Mouse (Mus musculus): ENCODE data around the gene Cma1. TPM values are rescaled to one million over a fixed set of nuclear protein-coding genes. Genes with fewer than 3 reads are reported as not detected.

Cma1 gene
- total RNA-seq, 2 experiments from 2014 or later, result not detected

- Histone ChIP-seq H3K4me3 (no peak overlapping the region), H3K27ac (no peak overlapping the region)
- TF ChIP-seq CTCF (IDR thresholded peaks at IDR 0.05), result no peak
- intact Hi-C loops (cut with DNase I), result no loop called here
- no peak for DNase-seq (ENCODE audit: extremely low spot score in 1 of 2, low spot score in 2 of 2)
Measured at GRCm38 (mm10) chr14:55922475-55923232, 21.8 kb downstream of the Cma1 start.

GRCm38 (mm10) chr14:55918240-55919082 lies 26.0 kb downstream of the Cma1 start:
- intact Hi-C loops (cut with DNase I), result loop anchor here (1.0 to 2.0 kb wide), 3 partner anchors 44 to 137 kb away; no protein-coding TSS in a partner anchor
- Histone ChIP-seq H3K4me3 (no peak overlapping the region), H3K27ac (no peak overlapping the region)
- TF ChIP-seq CTCF (IDR thresholded peaks at IDR 0.05), result peak; percentile 90
- DNase-seq (ENCODE audit: extremely low spot score in 1 of 2, low spot score in 2 of 2), result peak; percentile 61 to 63

DNA sequence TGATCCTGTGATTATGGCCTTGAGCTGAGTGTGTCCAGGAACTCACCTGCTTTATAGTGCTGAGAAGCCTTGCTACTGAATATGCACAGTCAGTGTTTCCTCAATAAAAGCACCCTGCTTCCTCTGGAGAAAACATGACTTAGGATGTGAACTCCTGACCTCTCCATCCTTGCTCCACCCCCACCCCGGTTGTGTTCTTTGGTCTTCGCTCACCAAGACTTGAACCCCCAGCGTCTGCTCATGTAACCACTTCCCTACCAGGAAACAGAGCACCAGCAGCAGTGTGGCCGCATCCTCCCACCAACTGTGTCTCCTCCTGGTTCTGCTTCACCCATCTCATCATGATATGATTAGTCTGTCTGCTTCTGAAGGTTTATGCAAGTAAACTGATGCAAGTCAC lies 31.1 kb downstream of the Cma1 start:
- intact Hi-C loops (cut with DNase I), result no loop called here
- H3K4me3 ChIP-seq, result no peak overlapping the region
- TF ChIP-seq CTCF (IDR thresholded peaks at IDR 0.05), result no peak
- H3K27ac ChIP-seq, result no peak overlapping the region
- no peak for DNase-seq (ENCODE audit: extremely low spot score in 1 of 2, low spot score in 2 of 2)

DNA sequence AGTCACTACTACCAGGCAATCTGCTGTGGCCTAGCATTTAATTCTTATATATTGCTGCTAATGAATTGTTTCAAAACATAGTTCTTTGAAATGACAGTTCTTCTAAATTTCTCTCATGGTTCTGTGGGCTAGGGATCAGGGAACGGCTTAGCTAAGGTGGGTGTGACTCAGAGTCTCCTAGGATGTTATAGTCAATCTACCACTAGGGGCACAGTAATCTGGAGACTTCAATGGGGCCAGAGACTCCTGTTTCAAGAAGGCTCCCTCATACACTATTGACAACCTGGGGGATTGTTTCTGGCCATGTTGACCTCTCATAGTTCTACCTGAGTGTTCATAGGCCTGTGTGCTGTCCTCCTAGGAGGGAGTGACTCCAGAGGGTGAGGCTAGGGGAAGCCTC lies 39.0 kb downstream of the Cma1 start:
- Histone ChIP-seq H3K27ac (no peak overlapping the region), H3K4me3 (no peak overlapping the region)
- no peak for DNase-seq (ENCODE audit: extremely low spot score in 1 of 2, low spot score in 2 of 2)
- intact Hi-C loops (cut with DNase I), result no loop called here
- TF ChIP-seq CTCF (IDR thresholded peaks at IDR 0.05), result peak; percentile 54

DNA sequence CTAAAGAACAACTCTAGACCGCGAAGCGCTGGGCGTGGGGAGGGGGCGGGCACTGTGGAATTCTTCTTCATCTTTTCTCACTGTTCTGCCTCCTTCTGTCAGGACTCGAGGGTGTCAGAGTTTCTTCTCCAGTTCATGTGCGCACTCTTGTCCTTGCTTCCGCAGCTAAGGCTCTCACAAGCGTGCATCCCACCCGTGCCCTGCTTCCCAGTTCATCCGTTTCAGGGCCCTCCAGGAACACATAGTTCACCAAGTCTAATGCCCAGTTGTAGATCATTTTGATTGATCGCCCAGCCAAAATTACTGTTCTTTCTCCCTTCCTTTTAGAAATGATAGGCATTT lies 44.1 kb downstream of the Cma1 start:
- Histone ChIP-seq H3K27ac (peak overlapping the region; percentile 93), H3K4me3 (peak overlapping the region; percentile 66)
- intact Hi-C loops (cut with DNase I), result loop anchor here (5.0 kb wide), 1 partner anchor 138 kb away; the partner anchor contains the start of gene Ltb4r2
- no peak for TF ChIP-seq CTCF (IDR thresholded peaks at IDR 0.05)
- no peak for DNase-seq (ENCODE audit: extremely low spot score in 1 of 2, low spot score in 2 of 2)

DNA sequence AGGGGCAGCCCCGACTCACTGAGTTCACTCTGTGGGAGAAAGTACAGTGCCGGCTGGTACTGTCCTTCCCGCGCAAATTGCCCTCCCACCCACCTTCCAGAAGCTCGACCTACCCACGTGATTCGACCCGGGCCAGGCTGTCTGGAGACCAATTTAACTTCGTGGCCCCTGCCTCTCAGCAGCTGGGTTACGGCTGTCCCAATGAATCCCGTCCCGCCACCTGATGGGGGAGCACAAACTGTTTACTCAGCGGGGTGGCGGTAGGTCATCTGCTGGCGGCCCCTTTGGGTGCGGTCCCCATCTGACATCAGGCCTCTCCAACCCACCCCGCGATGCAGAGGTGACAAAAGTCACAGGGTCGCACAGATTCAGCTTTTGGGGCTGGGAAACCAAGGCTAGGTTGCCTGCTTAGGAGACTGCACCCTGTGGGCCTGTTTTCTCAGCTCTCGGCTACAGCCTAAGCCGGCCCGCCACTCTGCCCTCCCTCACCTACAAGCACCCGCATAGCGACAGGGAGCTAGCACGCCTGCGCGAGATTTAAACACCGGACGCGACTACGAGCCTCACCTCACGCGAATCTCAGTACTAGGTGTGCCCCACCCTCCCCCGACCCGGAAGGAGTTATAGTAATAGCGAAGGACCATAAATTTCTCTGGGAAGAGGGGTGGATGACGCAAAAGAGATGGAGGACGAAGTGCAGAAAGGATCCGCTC lies 44.6 kb downstream of the Cma1 start, which contains the start of gene Sdr39u1:
Gene Sdr39u1, minus strand, starts transcription at position 593 of the 713 bp plus-strand sequence.
- intact Hi-C loops (cut with DNase I), result loop anchor here (5.0 kb wide), 1 partner anchor 138 kb away; the partner anchor contains the start of gene Ltb4r2
- no peak for TF ChIP-seq CTCF (IDR thresholded peaks at IDR 0.05)

GRCm38 (mm10) chr14:55898947-55899346 lies 45.5 kb downstream of the Cma1 start:
- intact Hi-C loops (cut with DNase I), result loop anchor here (1.0 kb wide), 1 partner anchor 12 kb away; no protein-coding TSS in a partner anchor
- TF ChIP-seq CTCF (IDR thresholded peaks at IDR 0.05), result no peak
- DNase-seq (ENCODE audit: extremely low spot score in 1 of 2, low spot score in 2 of 2), result no peak
- H3K27ac ChIP-seq, result no peak overlapping the region
- no peak overlapping the region; the same call in 1 of the 2 replicates for H3K4me3 ChIP-seq

More for the DNA sequence above, 44.6 kb downstream of the Cma1 start, which contains the start of gene Sdr39u1:
- Histone ChIP-seq H3K4me3 (peak within 1 kb of the TSS; percentile 66), H3K27ac (peak within 1 kb of the TSS; percentile 93)
- DNase-seq (ENCODE audit: extremely low spot score in 1 of 2, low spot score in 2 of 2), result peak; percentile 83 to 87

- no peak for TF ChIP-seq CTCF (IDR thresholded peaks at IDR 0.05)
- no peak overlapping the region for H3K4me3 ChIP-seq
- no peak overlapping the region for H3K27ac ChIP-seq
- no peak for DNase-seq (ENCODE audit: extremely low spot score in 1 of 2, low spot score in 2 of 2)
- intact Hi-C loops (cut with DNase I), result loop anchor here (1.0 kb wide), 1 partner anchor 10 kb away; no protein-coding TSS in a partner anchor
Measured at GRCm38 (mm10) chr14:55897671-55898070, 46.8 kb downstream of the Cma1 start.

Other genes starting within 250 kb of the Cma1 start
- gene Tgm1, start 230.7 kb downstream of the Cma1 start, total RNA-seq (2021), result not detected
- 10 to 100 TPM; 50.2 to 51.3 TPM for gene Rabggta, start 222.4 kb downstream of the Cma1 start, total RNA-seq (2021)
- gene Dhrs1, start 199.0 kb downstream of the Cma1 start, total RNA-seq (2021), result 10 to 100 TPM; 76.5 to 88.8 TPM
- 10 to 100 TPM in 1 of 2 experiments, 1 to 10 TPM in 1; 9.6 to 12.9 TPM for gene Nop9, start 199.0 kb downstream of the Cma1 start, total RNA-seq (2021)
- gene Cideb, start 186.2 kb downstream of the Cma1 start, total RNA-seq (2021), result 1 to 10 TPM; 2.5 to 2.7 TPM
- gene Ltb4r2, start 183.2 kb downstream of the Cma1 start, total RNA-seq (2021), result under 1 TPM; 0.33 to 0.38 TPM
- under 1 TPM; 0.33 to 0.50 TPM for gene Ltb4r1, start 178.7 kb downstream of the Cma1 start, total RNA-seq (2021)
- gene Adcy4, start 160.6 kb downstream of the Cma1 start, total RNA-seq (2021), result 1 to 10 TPM; 3.0 to 6.3 TPM
- 1 to 10 TPM; 1.2 to 1.3 TPM for gene Ripk3, start 155.8 kb downstream of the Cma1 start, total RNA-seq (2021)
- gene Nfatc4, start 121.5 kb downstream of the Cma1 start, total RNA-seq (2021), result 1 to 10 TPM; 1.1 to 2.6 TPM
- 1 to 10 TPM; 6.4 to 8.4 TPM for gene Nynrin, start 90.7 kb downstream of the Cma1 start, total RNA-seq (2021)
- gene Cbln3, start 60.3 kb downstream of the Cma1 start, total RNA-seq (2021), result under 1 TPM; 0.20 to 0.26 TPM
- gene Khnyn, start 59.7 kb downstream of the Cma1 start, total RNA-seq (2021), result 10 to 100 TPM; 11.9 to 12.0 TPM
- 10 to 100 TPM; 91.3 to 96.9 TPM for gene Sdr39u1, start 44.4 kb downstream of the Cma1 start, total RNA-seq (2021)
- not detected for gene Cma2, start 6.3 kb upstream of the Cma1 start, total RNA-seq (2021)
- not detected for gene Mcpt1, start 73.3 kb upstream of the Cma1 start, total RNA-seq (2021)
- gene Mcpt9, start 85.8 kb upstream of the Cma1 start, total RNA-seq (2021), result not detected
- not detected for gene Mcpt2, start 97.4 kb upstream of the Cma1 start, total RNA-seq (2021)
- not detected for gene Mcpt4, start 117.6 kb upstream of the Cma1 start, total RNA-seq (2021)
- not detected for gene Mcpt8, start 140.6 kb upstream of the Cma1 start, total RNA-seq (2021)
- gene Ctsg, start 157.9 kb upstream of the Cma1 start, total RNA-seq (2021), result not detected
- not detected for gene Gzme, start 175.9 kb upstream of the Cma1 start, total RNA-seq (2021)
- not detected for gene Gzmd, start 187.9 kb upstream of the Cma1 start, total RNA-seq (2021)
- gene Gzmg, start 214.9 kb upstream of the Cma1 start, total RNA-seq (2021), result not detected
- gene Gzmn, start 229.9 kb upstream of the Cma1 start, total RNA-seq (2021), result not detected

Data from left cerebral cortex, adult 2 months (tissue).